Mouse (Mus musculus) MEL (cell line): ENCODE results near the gene Znhit6. TPM values are rescaled to one million over a fixed set of nuclear protein-coding genes. Genes with fewer than 3 reads are reported as not detected.

Source experiments
- DNase-seq: peaks from one replicate; pipeline ENCODE4 v3.0.0; 2011; ENCODE audit warnings: low read depth, low spot score
- H3K27ac ChIP-seq: 2 replicates; pipeline ENCODE4 v1.5.1; 2012; ENCODE audit warnings: low read depth, mild to moderate bottlenecking, control low read depth, low read length, moderate library complexity; ENCODE audit not compliant: control insufficient read depth
- H3K27me3 ChIP-seq, 2 experiments: fragments of 150-350 bp in 1 of 2; sonication (generic) in 1 of 2; 2 replicates each; pipeline ENCODE4 v1.6.1; 2012; ENCODE audit warnings: low read length in 2 of 2, mild to moderate bottlenecking in 2 of 2, improper control_type of control experiment in 1 of 2, moderate library complexity in 1 of 2; ENCODE audit not compliant: insufficient read depth in 2 of 2, control insufficient read depth in 1 of 2
- H3K36me3 ChIP-seq, 2 experiments: 2 replicates each; pipeline ENCODE4 v1.6.1; 2012 to 2014; ENCODE audit warnings: low read length in 2 of 2, improper control_type of control experiment in 1 of 2, inconsistent platforms in 1 of 2, mild to moderate bottlenecking in 1 of 2; ENCODE audit not compliant: insufficient read depth in 2 of 2, control insufficient read depth in 1 of 2
- H3K4me1 ChIP-seq, 2 experiments: fragments of 150-350 bp in 1 of 2; sonication (generic) in 1 of 2; 2 replicates each; pipeline ENCODE4 v1.6.1; 2012; ENCODE audit warnings: low read length in 2 of 2, improper control_type of control experiment in 1 of 2, mild to moderate bottlenecking in 1 of 2; ENCODE audit not compliant: insufficient read depth in 2 of 2, control insufficient read depth in 1 of 2
- H3K4me3 ChIP-seq, 2 experiments: fragments of 150-350 bp in 1 of 2; sonication (generic) in 1 of 2; 2 replicates each; pipeline ENCODE4 v1.5.1; 2012; ENCODE audit warnings: low read depth in 2 of 2, low read length in 2 of 2, mild to moderate bottlenecking in 2 of 2, moderate library complexity in 2 of 2, control low read depth in 1 of 2, improper control_type of control experiment in 1 of 2; ENCODE audit not compliant: control insufficient read depth in 1 of 2, insufficient read depth in 1 of 2
- H3K79me2 ChIP-seq: 2 replicates; pipeline ENCODE4 v1.6.1; 2012; ENCODE audit warnings: mild to moderate bottlenecking, low read length, moderate library complexity; ENCODE audit not compliant: control insufficient read depth, poor library complexity, insufficient read depth
- H3K9ac ChIP-seq: 2 replicates; pipeline ENCODE4 v1.6.1; 2012; ENCODE audit warnings: low read depth, mild to moderate bottlenecking, control low read depth, low read length, moderate library complexity; ENCODE audit not compliant: control insufficient read depth, poor library complexity, severe bottlenecking
- H3K9me3 ChIP-seq: fragments of 150-350 bp; sonication (generic); replicated peaks from 2 replicates; pipeline ENCODE4 v1.6.1; 2012; ENCODE audit warnings: mild to moderate bottlenecking, low read length, improper control_type of control experiment, moderate library complexity; ENCODE audit not compliant: insufficient read depth
- ELF1 ChIP-seq: IDR thresholded peaks from 2 replicates; pipeline ENCODE4 v1.6.1; 2014; ENCODE audit warnings: low read depth, mild to moderate bottlenecking, inconsistent platforms, low read length, improper control_type of control experiment, moderate library complexity
- EP300 ChIP-seq, 2 experiments: IDR thresholded peaks; 2 replicates each; pipeline ENCODE4 v1.6.1; 2011; ENCODE audit warnings: improper control_type of control experiment in 2 of 2, low read length in 2 of 2, low read depth in 1 of 2, mild to moderate bottlenecking in 1 of 2
- GABPA ChIP-seq: IDR thresholded peaks from 2 replicates; pipeline ENCODE4 v1.6.1; 2012; ENCODE audit warnings: low read depth, mild to moderate bottlenecking, inconsistent platforms, low read length, improper control_type of control experiment, moderate library complexity
- GATA1 ChIP-seq: IDR thresholded peaks from 2 replicates; pipeline ENCODE4 v1.6.1; 2011; ENCODE audit warnings: low read depth, low read length, improper control_type of control experiment
- HCFC1 ChIP-seq: IDR thresholded peaks from 2 replicates; pipeline ENCODE4 v1.6.1; 2012; ENCODE audit warnings: low read depth, mild to moderate bottlenecking, inconsistent platforms, low read length, improper control_type of control experiment, moderate library complexity
- MAX ChIP-seq: IDR thresholded peaks from 2 replicates; pipeline ENCODE4 v1.6.1; 2011; ENCODE audit warnings: low read length, improper control_type of control experiment
- MEF2A ChIP-seq: IDR thresholded peaks from 2 replicates; pipeline ENCODE4 v1.6.1; 2014; ENCODE audit warnings: low read depth, mild to moderate bottlenecking, inconsistent platforms, low read length, improper control_type of control experiment; ENCODE audit not compliant: poor library complexity, insufficient replicate concordance, severe bottlenecking; ENCODE audit errors: extremely low read depth
- MXI1 ChIP-seq: IDR thresholded peaks from 2 replicates; pipeline ENCODE4 v1.6.1; 2011; ENCODE audit warnings: mild to moderate bottlenecking, low read depth, low read length, improper control_type of control experiment
- MYC ChIP-seq: IDR thresholded peaks from 2 replicates; pipeline ENCODE4 v1.6.1; 2011; ENCODE audit warnings: low read depth, mild to moderate bottlenecking, low read length, improper control_type of control experiment, moderate library complexity
- POLR2A ChIP-seq, 2 experiments: IDR thresholded peaks; 2 replicates each; pipeline ENCODE4 v1.6.1; 2011 to 2012; ENCODE audit warnings: low read length in 2 of 2, mild to moderate bottlenecking in 2 of 2, control low read depth in 1 of 2, improper control_type of control experiment in 1 of 2, low read depth in 1 of 2, moderate library complexity in 1 of 2; ENCODE audit not compliant: control insufficient read depth in 1 of 2, insufficient read depth in 1 of 2, poor library complexity in 1 of 2
- POLR2AphosphoS5 ChIP-seq: IDR thresholded peaks from 2 replicates; pipeline ENCODE4 v1.6.1; 2012; ENCODE audit warnings: low read depth, borderline replicate concordance, mild to moderate bottlenecking, inconsistent platforms, low read length, moderate library complexity, mixed read lengths
- RAD21 ChIP-seq: IDR thresholded peaks from 2 replicates; pipeline ENCODE4 v1.6.1; 2011; ENCODE audit warnings: mild to moderate bottlenecking, low read depth, low read length, improper control_type of control experiment
- SIN3A ChIP-seq: IDR thresholded peaks from 2 replicates; pipeline ENCODE4 v1.6.1; 2012; ENCODE audit warnings: low read length, improper control_type of control experiment, inconsistent platforms
- TAL1 ChIP-seq: IDR thresholded peaks from 2 replicates; pipeline ENCODE4 v1.6.1; 2012; ENCODE audit warnings: mild to moderate bottlenecking, inconsistent platforms, low read length, moderate library complexity, mixed read lengths
- ZC3H11A ChIP-seq: IDR thresholded peaks from 2 replicates; pipeline ENCODE4 v1.6.1; 2012; ENCODE audit warnings: low read depth, mild to moderate bottlenecking, inconsistent platforms, low read length, improper control_type of control experiment
- ZKSCAN1 ChIP-seq: IDR thresholded peaks from 2 replicates; pipeline ENCODE4 v1.6.1; 2012; ENCODE audit warnings: low read depth, mild to moderate bottlenecking, inconsistent platforms, low read length, improper control_type of control experiment, moderate library complexity
- ZNF384 ChIP-seq: IDR thresholded peaks from 2 replicates; pipeline ENCODE4 v1.6.1; 2012; ENCODE audit warnings: low read depth, mild to moderate bottlenecking, inconsistent platforms, low read length, improper control_type of control experiment
- polyA plus RNA-seq, 2 experiments: library from polyadenylated mRNA; stranded (reverse) in 1 of 2; unstranded in 1 of 2; fragments of >175 nt in 1 of 2; fragments of >200 nt in 1 of 2; gene quantifications; 2 replicates each; pipeline versions ENCODE4 v1.2.1 to v1.2.4; 2012; ENCODE audit warnings: low replicate concordance in 2 of 2, low read depth in 1 of 2; ENCODE audit not compliant: insufficient read length in 2 of 2, insufficient read depth in 1 of 2, missing spikeins in 1 of 2
- total RNA-seq: library from RNA; depleted of rRNA; stranded (reverse); fragments of 300-350 nt; gene quantifications from 2 replicates; pipeline ENCODE4 v1.2.3, GENCODE M21; 2012

Gene Znhit6
- total and polyA plus RNA-seq, 3 experiments, result 35.2 to 337 (median 61.4) TPM

DNA sequence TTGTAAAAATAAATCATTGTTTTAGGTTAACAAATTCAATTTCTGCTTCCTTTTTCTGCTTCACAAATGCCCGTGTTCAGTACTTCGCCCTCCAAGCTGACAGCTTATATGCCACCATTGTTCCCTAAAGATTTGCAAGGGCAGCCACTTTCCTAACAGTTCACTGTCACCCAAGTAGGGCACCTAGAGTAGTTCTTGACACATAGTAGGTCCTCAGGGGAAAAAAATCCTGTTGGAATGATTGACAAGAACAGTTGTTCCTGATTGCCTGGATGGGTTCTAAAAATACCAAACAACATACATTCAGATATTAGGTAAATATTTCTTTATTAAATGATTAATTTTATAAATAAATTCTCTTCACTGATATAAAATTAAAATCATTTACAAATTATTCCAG, 70.7 kb downstream of the Znhit6 start:
- Histone ChIP-seq H3K9me3 (no peaks in the 10 kb centered on the region), H3K4me1 (no peaks in the 10 kb centered on the region), H3K27ac (no peak overlapping the region), H3K36me3 (no peaks in the 10 kb centered on the region), H3K79me2 (no peaks in the 10 kb centered on the region), H3K27me3 (no peaks in the 10 kb centered on the region), H3K9ac (no peak overlapping the region)
- no peak for DNase-seq
- TF ChIP-seq ZC3H11A, result no peak
- no peak for TF ChIP-seq EP300 (IDR thresholded peaks at IDR 0.05; ENCODE audit: low read depth in 1 of 2, low read length in 2 of 2)
- no peak for TF ChIP-seq MYC
- no peak for TF ChIP-seq ZKSCAN1
- no peak for TF ChIP-seq ELF1
- TF ChIP-seq POLR2A (IDR thresholded peaks at IDR 0.05; ENCODE audit: control insufficient read depth in 1 of 2, insufficient read depth in 1 of 2, low read depth in 1 of 2, low read length in 2 of 2, poor library complexity in 1 of 2), result no peak
- TF ChIP-seq, all 39 proteins: peak for 0
- no peak overlapping the region for H3K4me3 ChIP-seq

DNA sequence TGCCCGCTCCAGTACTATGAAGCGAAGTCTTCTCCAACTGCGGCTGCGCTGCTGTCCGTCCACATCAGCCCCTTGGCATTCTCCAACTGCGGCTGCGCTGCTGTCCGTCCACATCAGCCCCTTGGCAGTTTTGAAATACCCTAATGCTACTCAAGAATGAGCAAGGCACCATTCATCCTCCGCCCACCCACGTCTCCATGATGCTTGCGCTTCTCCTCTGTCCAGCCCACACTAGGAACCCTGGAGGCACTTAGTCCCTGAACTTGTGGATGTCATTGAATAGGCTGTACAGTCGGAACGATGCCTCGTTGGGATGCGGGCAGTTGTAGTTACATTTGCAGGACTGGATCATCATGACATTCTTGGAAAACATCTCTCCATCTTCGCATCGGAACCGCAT, 71.4 kb downstream of the Znhit6 start:
- Histone ChIP-seq H3K9ac (no peak overlapping the region), H3K4me3 (no peak overlapping the region), H3K79me2 (no peaks in the 10 kb centered on the region), H3K27ac (no peak overlapping the region), H3K4me1 (no peaks in the 10 kb centered on the region), H3K9me3 (no peaks in the 10 kb centered on the region), H3K36me3 (no peaks in the 10 kb centered on the region), H3K27me3 (no peaks in the 10 kb centered on the region)
- TF ChIP-seq MXI1 (no peak), ELF1 (no peak), GATA1 (no peak), MAX (no peak)
- no peak for DNase-seq

DNA sequence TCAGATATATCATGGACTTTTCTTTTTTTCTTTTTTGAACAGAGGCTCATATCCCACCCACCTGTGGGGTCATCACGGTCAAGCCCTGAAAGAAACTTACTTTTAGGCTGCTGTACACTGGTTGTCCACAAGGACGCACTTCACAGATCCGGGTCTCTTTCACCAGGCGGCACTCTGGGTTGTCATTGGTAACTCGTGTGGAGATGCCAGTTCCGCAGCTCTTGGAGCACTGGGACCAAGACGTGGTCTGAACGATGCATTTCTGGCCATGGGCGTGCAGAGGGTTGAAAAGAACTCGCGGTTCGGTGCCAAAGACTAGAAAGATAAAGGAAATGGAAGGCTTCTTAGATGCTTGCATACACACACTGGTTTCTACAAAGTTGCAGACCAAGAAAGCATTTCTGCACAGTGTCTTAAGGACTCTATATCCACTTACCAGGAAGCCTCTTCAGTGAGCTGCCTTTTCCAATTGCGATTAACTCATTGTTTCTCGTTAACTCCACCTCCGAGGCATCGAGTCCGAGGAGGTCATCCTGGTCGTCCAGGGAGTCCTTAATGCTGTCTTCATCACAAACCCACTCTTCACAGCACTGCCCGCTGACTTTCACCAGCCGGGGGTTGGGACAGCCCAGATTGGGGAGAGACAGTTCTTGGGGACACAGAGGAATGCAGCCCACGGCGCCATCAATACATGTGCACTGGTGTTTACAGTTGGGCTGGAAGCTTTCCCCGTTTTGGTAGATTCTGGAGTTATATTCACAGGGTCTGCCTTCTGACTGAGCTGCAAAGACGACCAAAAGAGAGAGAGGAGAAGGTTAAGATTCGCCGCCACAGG, 72.3 kb downstream of the Znhit6 start:
- no peaks in the 10 kb centered on the region for H3K4me1 ChIP-seq
- no peak overlapping the region for H3K9ac ChIP-seq
- no peaks in the 10 kb centered on the region for H3K36me3 ChIP-seq
- no peaks in the 10 kb centered on the region for H3K79me2 ChIP-seq
- no peak overlapping the region for H3K4me3 ChIP-seq
- H3K27me3 ChIP-seq, result no peaks in the 10 kb centered on the region
- TF ChIP-seq GABPA (no peak), HCFC1 (no peak), TAL1 (no peak), MXI1 (no peak), MEF2A (no peak), POLR2AphosphoS5 (no peak), SIN3A (no peak), RAD21 (no peak), ZNF384 (no peak)
- no peaks in the 10 kb centered on the region for H3K9me3 ChIP-seq
- DNase-seq, result no peak
- no peak overlapping the region for H3K27ac ChIP-seq
